Mouse (Mus musculus): Measurements from ENCODE around the gene Gpatch2. TPM values are rescaled to one million over a fixed set of nuclear protein-coding genes. Genes with fewer than 3 reads are reported as not detected.
A peak's percentile ranks its signal among the peaks of the same experiment; 100 is the strongest.

Gpatch2 gene
- 10 to 100 TPM in 1 of 2 experiments, 1 to 10 TPM in 1; 9.5 to 10.4 TPM for total RNA-seq (2021)

GRCm38 (mm10) chr1:187215181-187216116 lies at the start of gene Gpatch2, which contains the start of gene Spata17:
Gpatch2 (plus strand) TSS chr1:187215508.
Spata17 (minus strand) TSS chr1:187215465.
- DNase-seq = peak; percentile 80 to 85
- intact Hi-C loops (cut with DNase I) = loop anchor here (10.0 kb wide), 1 partner anchor 461 kb away; no protein-coding TSS in a partner anchor

GRCm38 (mm10) chr1:187169646-187170045 lies 45.7 kb upstream of the Gpatch2 start:
- no peak for DNase-seq
- intact Hi-C loops (cut with DNase I) = no loop called here

- DNase-seq = no peak
- intact Hi-C loops (cut with DNase I) = no loop called here
These were observed 44.9 kb upstream of the Gpatch2 start for GRCm38 (mm10) chr1:187170361-187170760.

GRCm38 (mm10) chr1:187175991-187176390 lies 39.3 kb upstream of the Gpatch2 start:
- no peak for DNase-seq
- intact Hi-C loops (cut with DNase I) = no loop called here

GRCm38 (mm10) chr1:187178546-187178945 lies 36.8 kb upstream of the Gpatch2 start:
- DNase-seq = no peak
- intact Hi-C loops (cut with DNase I) = no loop called here

- DNase-seq = no peak
These were observed 9.8 kb upstream of the Gpatch2 start for GRCm38 (mm10) chr1:187205506-187205905.

GRCm38 (mm10) chr1:187209496-187209895 lies 5.8 kb upstream of the Gpatch2 start:
- intact Hi-C loops (cut with DNase I) = no loop called here
- no peak for DNase-seq

More at GRCm38 (mm10) chr1:187205506-187205905, 9.8 kb upstream of the Gpatch2 start:
- intact Hi-C loops (cut with DNase I) = no loop called here

GRCm38 (mm10) chr1:187210736-187211135 lies 4.6 kb upstream of the Gpatch2 start:
- DNase-seq = no peak
- intact Hi-C loops (cut with DNase I) = loop anchor here (10.0 kb wide), 1 partner anchor 456 kb away; no protein-coding TSS in a partner anchor

GRCm38 (mm10) chr1:187216620-187217410 lies 1.5 kb downstream of the Gpatch2 start:
- intact Hi-C loops (cut with DNase I) = loop anchor here (10.0 kb wide), 1 partner anchor 462 kb away; no protein-coding TSS in a partner anchor
- no peak for DNase-seq

- intact Hi-C loops (cut with DNase I) = no loop called here
- no peak for DNase-seq
These were observed 5.4 kb downstream of the Gpatch2 start for GRCm38 (mm10) chr1:187220756-187221155.

GRCm38 (mm10) chr1:187226328-187227025 lies 11.2 kb downstream of the Gpatch2 start:
- DNase-seq = no peak
- intact Hi-C loops (cut with DNase I) = no loop called here

- DNase-seq = no peak
- intact Hi-C loops (cut with DNase I) = no loop called here
These were observed 13.3 kb downstream of the Gpatch2 start for GRCm38 (mm10) chr1:187228414-187229146.

- intact Hi-C loops (cut with DNase I) = no loop called here
- DNase-seq = no peak
These were observed 14.9 kb downstream of the Gpatch2 start for GRCm38 (mm10) chr1:187230255-187230654.

- DNase-seq = no peak
- intact Hi-C loops (cut with DNase I) = no loop called here
These were observed 17.1 kb downstream of the Gpatch2 start for GRCm38 (mm10) chr1:187232196-187232955.

GRCm38 (mm10) chr1:187232996-187233615 lies 17.8 kb downstream of the Gpatch2 start:
- intact Hi-C loops (cut with DNase I) = no loop called here
- no peak for DNase-seq

GRCm38 (mm10) chr1:187235161-187235560 lies 19.9 kb downstream of the Gpatch2 start:
- DNase-seq = no peak
- intact Hi-C loops (cut with DNase I) = no loop called here

GRCm38 (mm10) chr1:187236296-187236695 lies 21.0 kb downstream of the Gpatch2 start:
- DNase-seq = no peak
- intact Hi-C loops (cut with DNase I) = no loop called here

- no peak for DNase-seq
- intact Hi-C loops (cut with DNase I) = no loop called here
These were observed 22.8 kb downstream of the Gpatch2 start for GRCm38 (mm10) chr1:187238061-187238460.
